Comparison of ENCODE assay signal across 9 mouse cellular contexts in the genomic region with DNA sequence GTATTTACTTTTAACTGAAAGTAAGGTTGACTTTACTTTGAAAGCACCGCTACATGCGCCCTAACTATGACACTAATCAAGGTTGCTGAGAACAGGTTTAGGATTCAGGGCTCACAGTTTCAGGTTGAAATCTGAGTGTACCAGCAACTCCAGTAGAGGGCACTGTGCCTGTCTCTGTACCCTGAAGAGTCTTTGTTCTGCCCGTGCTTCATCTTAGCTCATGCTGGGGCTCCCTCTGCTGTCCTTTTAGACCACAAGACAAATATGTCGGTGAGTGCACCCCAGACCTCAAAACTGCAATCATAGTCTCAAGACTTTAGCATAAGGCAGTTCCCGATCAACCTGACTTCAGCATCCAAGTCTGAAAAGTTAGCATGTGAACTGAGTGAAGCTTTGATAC.
A peak's percentile ranks its signal among the peaks of the same experiment; 100 is the strongest.
DNase-seq lines count a peak whose midpoint lies in the region; ATAC-seq and TF ChIP-seq lines count a peak whose summit lies in the region.
"Had no signal": no experiment of that assay in that cellular context is flagged by ENCODE, and none has a peak within 500 bp of the region (broad histone marks: within the 10 kb centered on the region; RNA-seq: fewer than 3 reads in every experiment).

No protein-coding gene starts in this region.

- H3ac ChIP-seq in myocyte (ENCODE audit: control insufficient read depth, insufficient read length): no peak overlapping the region

- no peak for TF ChIP-seq POLR2A in myocyte (IDR thresholded peaks at IDR 0.05; ENCODE audit: insufficient read length, low read depth)
- TF ChIP-seq POLR2A in testis, adult 2 months (IDR thresholded peaks at IDR 0.05; ENCODE audit: control insufficient read depth, low read depth, low read length): no peak

- no peak overlapping the region for H3K4me3 ChIP-seq in embryonic facial prominence, embryonic 10.5 days
- no peak overlapping the region for H3K4me3 ChIP-seq in kidney, embryonic 15.5 days (replicated peaks)
- no peak overlapping the region for H3K4me3 ChIP-seq in limb, embryonic 13.5 days
- no peak overlapping the region for H3K4me3 ChIP-seq in myocyte
- H3K4me3 ChIP-seq in testis, adult 2 months (ENCODE audit: control insufficient read depth, low read depth, low read length): no peak overlapping the region
- H3K4me3 ChIP-seq: embryonic facial prominence, embryonic 15.5 days had no signal

- H3K9ac ChIP-seq in kidney, embryonic 15.5 days: no peak overlapping the region
- H3K9ac ChIP-seq in limb, embryonic 13.5 days: no peak overlapping the region
- H3K9ac ChIP-seq: embryonic facial prominence, embryonic 15.5 days had no signal

- H3K4me2 ChIP-seq in kidney, embryonic 15.5 days: no peak overlapping the region
- no peak overlapping the region for H3K4me2 ChIP-seq in limb, embryonic 13.5 days (replicated peaks)
- H3K4me2 ChIP-seq in myocyte (ENCODE audit: low read depth): peak overlapping the region; percentile 52
- H3K4me2 ChIP-seq: embryonic facial prominence, embryonic 15.5 days had no signal

- peak; percentile 89 for ATAC-seq in kidney, embryonic 15.5 days (replicated peaks; ENCODE audit: low FRiP score)
- ATAC-seq in limb, embryonic 13.5 days (ENCODE audit: low FRiP score, low read depth): peak; percentile 54

- no peaks in the 10 kb centered on the region for H3K79me2 ChIP-seq in myocyte (ENCODE audit: control insufficient read depth, insufficient read depth)

- no peaks in the 10 kb centered on the region for H3K27me3 ChIP-seq in embryonic facial prominence, embryonic 10.5 days (replicated peaks; ENCODE audit: low read depth, poor library complexity, severe bottlenecking)
- H3K27me3 ChIP-seq in kidney, embryonic 15.5 days: peaks cover 4% of the 10 kb centered on the region; the same call in 1 of the 2 replicates
- H3K27me3 ChIP-seq in limb, embryonic 13.5 days: peaks cover 19% of the 10 kb centered on the region
- H3K27me3 ChIP-seq in myocyte (ENCODE audit: control insufficient read depth, insufficient read depth, insufficient read length): no peaks in the 10 kb centered on the region
- H3K27me3 ChIP-seq in testis, adult 2 months (ENCODE audit: control insufficient read depth, insufficient read depth, low read length): no peaks in the 10 kb centered on the region
- H3K27me3 ChIP-seq: embryonic facial prominence, embryonic 15.5 days had no signal

- no peaks in the 10 kb centered on the region for H3K36me3 ChIP-seq in embryonic facial prominence, embryonic 10.5 days (replicated peaks)
- no peaks in the 10 kb centered on the region for H3K36me3 ChIP-seq in kidney, embryonic 15.5 days
- H3K36me3 ChIP-seq in limb, embryonic 13.5 days: no peaks in the 10 kb centered on the region
- H3K36me3 ChIP-seq in myocyte (ENCODE audit: control insufficient read depth, insufficient read depth): no peaks in the 10 kb centered on the region
- H3K36me3 ChIP-seq in testis, adult 2 months (ENCODE audit: control insufficient read depth, insufficient read depth, low read length): no peaks in the 10 kb centered on the region
- H3K36me3 ChIP-seq: embryonic facial prominence, embryonic 15.5 days had no signal

- 29% methylated on average over 5 of the region's 5 CpGs for WGBS in embryonic facial prominence, embryonic 10.5 days
- WGBS in kidney, embryonic 15.5 days: 28% methylated on average over 5 of the region's 5 CpGs
- 26% methylated on average over 5 of the region's 5 CpGs for WGBS in limb, embryonic 13.5 days

- no peaks in the 10 kb centered on the region for H3K9me3 ChIP-seq in embryonic facial prominence, embryonic 10.5 days
- H3K9me3 ChIP-seq in kidney, embryonic 15.5 days (replicated peaks): no peaks in the 10 kb centered on the region
- no peaks in the 10 kb centered on the region for H3K9me3 ChIP-seq in limb, embryonic 13.5 days
- H3K9me3 ChIP-seq: embryonic facial prominence, embryonic 15.5 days had no signal

- DNase-seq in 416B (ENCODE audit: low read depth): peak; percentile 86
- peak; percentile 75 for DNase-seq in adrenal gland, postnatal 10 days
- DNase-seq in embryonic facial prominence, embryonic 10.5 days (ENCODE audit: low spot score): peak; percentile 79
- peak; percentile 9 for DNase-seq in heart, adult 8-10 months (ENCODE audit: low spot score)

- H3K4me1 ChIP-seq in embryonic facial prominence, embryonic 10.5 days: no peaks in the 10 kb centered on the region
- H3K4me1 ChIP-seq in kidney, embryonic 15.5 days: no peaks in the 10 kb centered on the region
- no peaks in the 10 kb centered on the region for H3K4me1 ChIP-seq in limb, embryonic 13.5 days
- no peaks in the 10 kb centered on the region for H3K4me1 ChIP-seq in testis, adult 2 months (ENCODE audit: control insufficient read depth, insufficient read depth, low read length)
- H3K4me1 ChIP-seq: embryonic facial prominence, embryonic 15.5 days had no signal

- peak; percentile 32; the same call in 1 of the 2 replicates for TF ChIP-seq CTCF in testis, adult 2 months (IDR thresholded peaks at IDR 0.05; ENCODE audit: control insufficient read depth, insufficient read depth, insufficient replicate concordance, low read depth, low read length)

- H3K27ac ChIP-seq in embryonic facial prominence, embryonic 10.5 days (replicated peaks): no peak overlapping the region
- no peak overlapping the region for H3K27ac ChIP-seq in kidney, embryonic 15.5 days
- no peak overlapping the region for H3K27ac ChIP-seq in limb, embryonic 13.5 days
- no peak overlapping the region for H3K27ac ChIP-seq in testis, adult 2 months (ENCODE audit: control insufficient read depth, insufficient read depth, low read depth, low read length)
- H3K27ac ChIP-seq: embryonic facial prominence, embryonic 15.5 days had no signal

TF ChIP-seq in myocyte, 11 proteins besides CTCF, POLR2A, EP300 and RAD21:
- no peak for TF ChIP-seq MYOD1 (IDR thresholded peaks at IDR 0.05; ENCODE audit: control insufficient read depth in 1 of 3, insufficient read length in 2 of 3, low read depth in 2 of 3)
- TF ChIP-seq TCF3 (IDR thresholded peaks at IDR 0.05; ENCODE audit: insufficient read length, low read depth): no peak
- no peak for TF ChIP-seq MAX (IDR thresholded peaks at IDR 0.05; ENCODE audit: low read depth)
- TF ChIP-seq USF1 (IDR thresholded peaks at IDR 0.05; ENCODE audit: low read depth): no peak
- TF ChIP-seq REST (IDR thresholded peaks at IDR 0.05; ENCODE audit: insufficient read depth, insufficient read length): no peak
- no peak for TF ChIP-seq TCF12 (IDR thresholded peaks at IDR 0.05; ENCODE audit: insufficient read depth, poor library complexity, severe bottlenecking)
- no peak for TF ChIP-seq CEBPB (IDR thresholded peaks at IDR 0.05; ENCODE audit: insufficient read depth, poor library complexity, severe bottlenecking)
- TF ChIP-seq E2F4 (IDR thresholded peaks at IDR 0.05; ENCODE audit: insufficient read depth): no peak
- TF ChIP-seq POLR2AphosphoS2 (IDR thresholded peaks at IDR 0.05; ENCODE audit: insufficient read length, low read depth): no peak
- TF ChIP-seq MYOG (IDR thresholded peaks at IDR 0.05; ENCODE audit: control insufficient read depth in 1 of 3, insufficient read depth in 1 of 3, insufficient read length in 2 of 3, low read depth in 2 of 3): no peak
- no peak for TF ChIP-seq SRF (IDR thresholded peaks at IDR 0.05; ENCODE audit: control insufficient read depth, insufficient read length, low read depth)

Comparison
In these comparisons a context has a peak if more than half of its experiments do, and no peak if none do; other contexts are left out.
1. DNase-seq: peak in every context shown above with its lines; median percentile 86 in 416B; 79 in embryonic facial prominence, embryonic 10.5 days; 75 in adrenal gland, postnatal 10 days; 9 in heart, adult 8-10 months.